Mouse (Mus musculus): Measurements from ENCODE around the gene Dlx2.

DNA sequence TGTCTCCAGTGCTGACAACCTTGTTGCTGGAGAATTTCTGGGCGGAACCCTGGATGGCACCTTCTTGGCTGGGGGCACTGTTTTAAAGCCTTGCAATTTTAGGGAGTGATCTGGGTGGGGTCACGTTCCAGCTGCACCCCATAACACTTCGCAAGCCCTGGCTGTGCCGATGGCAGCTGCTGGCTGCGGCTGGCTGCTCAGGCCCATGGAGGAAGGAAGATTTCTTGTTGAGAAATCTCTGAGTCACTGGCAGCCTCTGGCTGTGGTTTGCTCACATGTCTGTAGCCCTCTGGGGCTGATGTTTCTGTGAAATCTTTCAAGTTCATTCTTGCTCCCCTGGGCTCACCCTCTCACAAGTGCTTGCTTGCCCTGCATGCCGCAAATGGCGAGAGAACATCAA lies 47.9 kb upstream of the Dlx2 start:
- TF ChIP-seq POLR2A (IDR thresholded peaks at IDR 0.05; ENCODE audit: borderline replicate concordance, low read depth, low read length) (no peak), CTCF (IDR thresholded peaks at IDR 0.05; ENCODE audit: low read depth, low read length) (no peak)

All from bone marrow macrophage, adult 2 months (primary cell).